Mouse (Mus musculus): ENCODE results near the gene Eva1b. TPM values are rescaled to one million over a fixed set of nuclear protein-coding genes. Genes with fewer than 3 reads are reported as not detected.

Gene Eva1b
- polyA plus RNA-seq, 1 experiment from 2014 or later, result 13.0 TPM

DNA sequence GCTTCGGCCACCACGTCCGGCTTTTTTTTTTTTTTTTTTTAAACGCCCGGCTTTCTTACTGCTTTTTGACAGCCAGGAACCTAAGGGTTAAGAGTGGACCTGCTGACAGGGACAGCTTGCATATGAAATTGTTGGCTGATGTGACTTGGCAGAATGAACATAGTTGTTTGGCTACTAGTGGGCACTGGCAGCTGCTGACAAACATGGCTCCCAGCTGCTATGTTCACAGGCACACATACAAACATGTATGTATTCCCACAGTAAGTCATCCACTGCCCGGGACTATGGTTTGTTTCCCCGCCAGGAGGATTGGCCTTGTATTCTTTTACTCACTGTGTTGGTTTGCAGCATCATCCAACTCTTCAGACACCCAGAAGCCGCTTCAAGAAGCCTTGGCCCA, 30.4 kb upstream of the Eva1b start:
- no peak for ATAC-seq (ENCODE audit: low read depth)
- H3K36me3 ChIP-seq (ENCODE audit: control insufficient read depth, insufficient read depth), result no peaks in the 10 kb centered on the region
- H3K4me1 ChIP-seq (ENCODE audit: control insufficient read depth, low read depth, low read length), result peaks cover 10% of the 10 kb centered on the region; the same call in 1 of the 2 replicates
- no peaks in the 10 kb centered on the region for H3K27me3 ChIP-seq (ENCODE audit: control insufficient read depth, insufficient read depth, low read depth, low read length)
- 78% methylated on average over 8 of the region's 8 CpGs for WGBS (ENCODE audit: insufficient replicate concordance)
- H3K9me3 ChIP-seq (replicated peaks; ENCODE audit: control insufficient read depth, low read length), result no peaks in the 10 kb centered on the region
- no peak overlapping the region for H3K4me2 ChIP-seq (ENCODE audit: low read depth, low read length)
- no peak overlapping the region for H3K4me3 ChIP-seq (ENCODE audit: low read depth, low read length)
- H3K9ac ChIP-seq (ENCODE audit: low read depth, low read length), result no peak overlapping the region
- no peak overlapping the region for H3K27ac ChIP-seq (ENCODE audit: low read length)

DNA sequence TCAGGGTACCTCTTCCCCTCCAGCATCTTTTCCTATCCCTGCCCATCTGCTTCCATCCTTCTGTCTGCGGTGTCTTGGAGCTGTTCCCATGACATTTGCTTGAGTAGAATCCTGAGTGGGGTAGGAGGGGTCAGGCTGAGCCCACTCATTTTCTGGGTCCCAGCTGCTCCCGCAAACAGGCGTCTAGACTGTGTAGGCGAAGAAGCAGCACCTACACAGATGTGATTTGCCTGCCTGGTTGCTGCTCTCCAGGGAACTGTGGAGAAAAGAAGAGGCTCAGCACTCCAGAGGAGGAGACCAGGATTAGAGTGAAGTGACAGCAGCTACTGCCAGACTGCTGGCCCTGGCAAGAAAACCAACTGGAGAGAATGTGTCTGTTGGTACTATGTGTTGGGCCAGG, 28.9 kb upstream of the Eva1b start:
- no peak overlapping the region for H3K9ac ChIP-seq (ENCODE audit: low read depth, low read length)
- H3K4me1 ChIP-seq (ENCODE audit: control insufficient read depth, low read depth, low read length), result peaks cover 10% of the 10 kb centered on the region; the same call in 1 of the 2 replicates
- 77% methylated on average over 4 of the region's 4 CpGs for WGBS (ENCODE audit: insufficient replicate concordance)
- no peaks in the 10 kb centered on the region for H3K27me3 ChIP-seq (ENCODE audit: control insufficient read depth, insufficient read depth, low read depth, low read length)
- H3K9me3 ChIP-seq (replicated peaks; ENCODE audit: control insufficient read depth, low read length), result no peaks in the 10 kb centered on the region
- H3K27ac ChIP-seq (ENCODE audit: low read length), result no peak overlapping the region
- no peaks in the 10 kb centered on the region for H3K36me3 ChIP-seq (ENCODE audit: control insufficient read depth, insufficient read depth)
- no peak overlapping the region for H3K4me2 ChIP-seq (ENCODE audit: low read depth, low read length)
- H3K4me3 ChIP-seq (ENCODE audit: low read depth, low read length), result no peak overlapping the region
- no peak for ATAC-seq (ENCODE audit: low read depth)

DNA sequence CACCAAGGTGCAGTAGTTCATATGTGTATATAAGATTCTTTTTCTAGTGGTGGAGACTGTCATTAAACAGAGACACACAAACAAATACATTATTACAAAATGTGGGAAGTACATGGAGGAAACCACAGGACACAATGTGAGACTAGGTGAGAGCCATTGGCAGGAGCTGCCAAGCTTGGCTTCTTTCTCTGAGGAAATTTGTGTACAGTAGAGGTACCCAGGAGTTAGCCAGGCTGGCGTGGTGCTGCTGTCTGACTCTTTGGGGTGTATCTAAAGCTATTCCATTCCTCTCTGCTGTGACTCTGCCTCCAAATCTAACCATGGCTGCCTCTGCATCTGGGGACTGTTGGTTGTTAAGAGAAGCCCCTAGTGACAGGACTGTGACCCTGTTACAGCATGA, 28.5 kb upstream of the Eva1b start:
- no peak overlapping the region for H3K4me3 ChIP-seq (ENCODE audit: low read depth, low read length)
- H3K4me2 ChIP-seq (ENCODE audit: low read depth, low read length), result no peak overlapping the region
- no peak overlapping the region for H3K27ac ChIP-seq (ENCODE audit: low read length)
- no peaks in the 10 kb centered on the region for H3K36me3 ChIP-seq (ENCODE audit: control insufficient read depth, insufficient read depth)
- no peak overlapping the region for H3K9ac ChIP-seq (ENCODE audit: low read depth, low read length)
- no peak for ATAC-seq (ENCODE audit: low read depth)
- 45% methylated on average over 1 of the region's 1 CpGs for WGBS (ENCODE audit: insufficient replicate concordance)
- H3K4me1 ChIP-seq (ENCODE audit: control insufficient read depth, low read depth, low read length), result peaks cover 8% of the 10 kb centered on the region; the same call in 1 of the 2 replicates
- no peaks in the 10 kb centered on the region for H3K27me3 ChIP-seq (ENCODE audit: control insufficient read depth, insufficient read depth, low read depth, low read length)
- no peaks in the 10 kb centered on the region for H3K9me3 ChIP-seq (replicated peaks; ENCODE audit: control insufficient read depth, low read length)

DNA sequence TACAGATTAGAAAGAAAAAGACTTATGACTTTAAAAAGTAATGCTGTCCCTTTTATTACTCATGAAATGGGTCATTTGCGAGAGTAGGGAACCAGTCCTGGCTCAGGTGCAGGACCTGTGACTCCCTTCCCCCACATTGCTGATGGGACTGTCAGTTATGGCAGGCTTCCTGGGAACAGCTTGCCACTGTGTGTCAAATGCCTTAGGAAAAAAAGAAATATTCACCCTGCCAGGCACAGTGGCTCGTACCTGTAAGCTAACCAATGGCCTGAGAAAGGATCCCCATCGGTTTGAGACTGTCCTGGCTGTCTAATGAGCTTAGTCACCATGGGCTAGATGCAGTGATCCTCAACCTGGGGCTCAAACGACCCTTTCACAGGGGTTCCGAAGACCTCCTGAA, 27.5 kb upstream of the Eva1b start:
- no peak for ATAC-seq (ENCODE audit: low read depth)
- Histone ChIP-seq H3K27me3 (ENCODE audit: control insufficient read depth, insufficient read depth, low read depth, low read length) (no peaks in the 10 kb centered on the region), H3K27ac (ENCODE audit: low read length) (no peak overlapping the region), H3K4me2 (ENCODE audit: low read depth, low read length) (no peak overlapping the region), H3K4me1 (ENCODE audit: control insufficient read depth, low read depth, low read length) (peaks cover 7% of the 10 kb centered on the region; the same call in 1 of the 2 replicates), H3K36me3 (ENCODE audit: control insufficient read depth, insufficient read depth) (no peaks in the 10 kb centered on the region), H3K9ac (ENCODE audit: low read depth, low read length) (no peak overlapping the region), H3K9me3 (replicated peaks; ENCODE audit: control insufficient read depth, low read length) (no peaks in the 10 kb centered on the region), H3K4me3 (ENCODE audit: low read depth, low read length) (no peak overlapping the region)
- WGBS (ENCODE audit: insufficient replicate concordance), result 75% methylated on average over 5 of the region's 5 CpGs

DNA sequence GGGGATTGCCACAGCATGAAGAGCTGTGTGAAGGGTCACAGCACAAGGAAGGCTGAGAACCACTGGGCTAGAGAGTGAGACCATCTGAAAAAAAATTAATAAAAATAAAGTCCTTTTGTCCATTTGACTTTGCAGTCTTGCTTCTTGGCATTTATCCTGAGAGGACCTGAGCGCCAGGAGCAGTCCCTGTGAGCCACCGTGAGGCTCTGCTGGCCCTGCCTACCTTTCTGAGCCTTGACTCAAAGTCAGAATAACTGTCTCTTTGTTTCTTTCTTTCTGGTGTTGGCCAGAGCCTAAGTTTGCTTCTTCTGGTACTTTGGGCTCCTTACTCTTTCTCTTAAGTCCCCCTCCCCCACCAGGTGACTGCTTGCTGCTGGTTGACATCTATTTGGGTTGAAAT, 27.0 kb upstream of the Eva1b start:
- WGBS (ENCODE audit: insufficient replicate concordance), result 92% methylated on average over 2 of the region's 2 CpGs
- Histone ChIP-seq H3K4me2 (ENCODE audit: low read depth, low read length) (no peak overlapping the region), H3K36me3 (ENCODE audit: control insufficient read depth, insufficient read depth) (no peaks in the 10 kb centered on the region), H3K4me3 (ENCODE audit: low read depth, low read length) (no peak overlapping the region), H3K27me3 (ENCODE audit: control insufficient read depth, insufficient read depth, low read depth, low read length) (no peaks in the 10 kb centered on the region), H3K9me3 (replicated peaks; ENCODE audit: control insufficient read depth, low read length) (no peaks in the 10 kb centered on the region), H3K9ac (ENCODE audit: low read depth, low read length) (no peak overlapping the region), H3K27ac (ENCODE audit: low read length) (no peak overlapping the region), H3K4me1 (ENCODE audit: control insufficient read depth, low read depth, low read length) (peaks cover 2% of the 10 kb centered on the region; the same call in 1 of the 2 replicates)
- no peak for ATAC-seq (ENCODE audit: low read depth)

DNA sequence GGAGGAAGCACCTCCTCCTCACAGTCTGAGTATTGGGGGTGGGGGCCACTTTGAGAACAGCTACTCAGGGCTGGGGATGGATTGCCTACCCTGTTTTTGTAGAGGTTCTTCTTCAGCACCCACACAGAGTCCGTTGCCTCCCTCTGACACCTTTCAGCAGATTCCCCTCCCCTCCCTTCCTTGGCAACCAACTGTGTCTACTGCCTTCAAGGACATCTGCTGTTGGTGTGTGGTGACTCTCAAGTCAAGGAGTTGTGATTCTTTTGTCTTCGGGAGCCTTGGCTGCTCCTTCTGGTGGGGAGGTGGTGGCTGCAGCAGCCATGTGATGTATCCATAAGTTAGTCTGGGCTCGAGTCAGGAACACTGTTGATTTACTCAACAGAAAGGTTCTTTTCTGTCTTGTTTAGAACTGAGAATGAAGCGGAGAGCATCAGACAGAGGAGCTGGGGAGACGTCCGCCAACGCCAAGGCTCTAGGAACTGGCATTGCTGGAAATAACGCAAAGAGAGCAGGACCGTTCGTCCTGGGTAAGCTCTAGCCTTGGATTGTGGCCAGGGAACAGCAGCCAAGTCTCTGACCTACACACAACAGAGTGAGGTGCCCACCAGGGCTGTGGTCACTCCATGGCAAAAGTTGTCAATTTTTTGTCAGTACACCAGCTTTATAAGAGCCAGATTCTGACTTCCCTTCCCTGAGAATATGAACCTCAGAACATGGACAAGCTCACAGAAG, 24.1 kb upstream of the Eva1b start:
- no peaks in the 10 kb centered on the region for H3K9me3 ChIP-seq (replicated peaks; ENCODE audit: control insufficient read depth, low read length)
- H3K9ac ChIP-seq (ENCODE audit: low read depth, low read length), result no peak overlapping the region
- no peaks in the 10 kb centered on the region for H3K4me1 ChIP-seq (ENCODE audit: control insufficient read depth, low read depth, low read length)
- WGBS (ENCODE audit: insufficient replicate concordance), result 75% methylated on average over 10 of the region's 10 CpGs
- no peak overlapping the region for H3K4me2 ChIP-seq (ENCODE audit: low read depth, low read length)
- peaks cover 1% of the 10 kb centered on the region; the same call in 1 of the 2 replicates for H3K36me3 ChIP-seq (ENCODE audit: control insufficient read depth, insufficient read depth)
- H3K27ac ChIP-seq (ENCODE audit: low read length), result no peak overlapping the region
- no peak for ATAC-seq (ENCODE audit: low read depth)
- H3K27me3 ChIP-seq (ENCODE audit: control insufficient read depth, insufficient read depth, low read depth, low read length), result no peaks in the 10 kb centered on the region
- no peak overlapping the region for H3K4me3 ChIP-seq (ENCODE audit: low read depth, low read length)

DNA sequence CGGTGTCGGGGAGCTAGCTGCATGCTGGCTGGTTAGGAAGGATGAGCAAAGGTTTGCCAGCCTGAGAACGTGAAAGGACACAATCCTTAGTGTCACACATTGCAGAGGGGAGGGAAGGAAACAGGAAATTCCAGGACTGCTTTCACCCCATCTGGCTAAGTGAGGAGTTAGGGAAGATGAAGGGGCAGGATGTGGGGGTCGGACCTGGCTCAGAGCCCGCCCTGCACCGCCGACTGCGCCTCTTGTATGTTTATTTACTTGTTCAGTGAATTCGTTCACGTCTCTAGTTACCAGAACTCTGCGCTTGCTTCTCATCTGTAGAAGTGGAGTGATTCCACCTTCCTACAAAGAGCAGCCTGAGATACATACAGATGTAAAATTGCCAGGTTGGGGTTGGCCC, 17.0 kb upstream of the Eva1b start:
- no peaks in the 10 kb centered on the region for H3K9me3 ChIP-seq (replicated peaks; ENCODE audit: control insufficient read depth, low read length)
- ATAC-seq (ENCODE audit: low read depth), result no peak
- H3K4me1 ChIP-seq (ENCODE audit: control insufficient read depth, low read depth, low read length), result no peaks in the 10 kb centered on the region; the same call in 1 of the 2 replicates
- H3K4me2 ChIP-seq (ENCODE audit: low read depth, low read length), result no peak overlapping the region
- peak overlapping the region; percentile 10 for H3K27ac ChIP-seq (ENCODE audit: low read length)
- H3K27me3 ChIP-seq (ENCODE audit: control insufficient read depth, insufficient read depth, low read depth, low read length), result no peaks in the 10 kb centered on the region
- WGBS (ENCODE audit: insufficient replicate concordance), result 79% methylated on average over 11 of the region's 11 CpGs
- H3K36me3 ChIP-seq (ENCODE audit: control insufficient read depth, insufficient read depth), result peaks cover 12% of the 10 kb centered on the region
- no peak overlapping the region for H3K4me3 ChIP-seq (ENCODE audit: low read depth, low read length)
- H3K9ac ChIP-seq (ENCODE audit: low read depth, low read length), result no peak overlapping the region

DNA sequence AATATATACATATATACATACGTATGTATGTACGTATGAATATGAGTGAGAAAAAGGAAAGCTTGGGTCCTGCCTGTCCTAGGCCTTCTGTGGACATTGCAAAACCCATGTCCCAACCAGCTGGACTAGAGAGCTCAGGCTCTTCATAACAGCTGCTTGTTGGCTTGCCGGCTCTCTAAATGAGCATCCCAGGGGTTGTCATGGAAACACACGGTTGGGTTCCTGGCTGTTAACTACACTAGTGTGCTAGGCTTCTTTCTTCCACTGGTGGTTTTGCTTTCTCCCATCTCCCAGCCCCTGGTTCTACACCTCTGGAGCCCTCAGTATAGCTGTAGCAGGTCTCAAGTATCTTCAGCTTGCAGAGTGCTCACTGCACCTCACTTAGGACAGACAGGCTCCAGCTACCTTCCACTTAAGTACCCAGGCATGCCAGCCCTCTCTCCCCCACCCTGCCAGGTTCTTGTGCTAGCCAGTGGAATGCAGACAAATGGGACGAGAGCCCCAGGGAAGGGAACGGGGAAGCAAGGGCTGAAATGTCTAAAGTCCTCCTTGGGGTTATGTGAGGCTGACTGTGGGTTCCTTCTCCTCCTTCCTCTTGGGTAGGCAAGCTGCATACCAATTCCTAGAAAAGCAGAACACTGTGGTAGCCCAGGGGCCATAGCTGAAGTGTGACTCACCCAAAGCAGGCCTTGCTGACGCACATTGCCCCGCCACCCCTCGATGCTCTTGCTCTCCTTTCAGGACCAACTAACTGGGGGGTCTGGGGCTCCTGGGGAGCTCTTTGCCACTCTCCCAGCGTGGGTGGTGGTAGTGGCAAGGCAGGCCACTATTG, 16.0 kb upstream of the Eva1b start:
- 56% methylated on average over 10 of the region's 10 CpGs for WGBS (ENCODE audit: insufficient replicate concordance)
- no peaks in the 10 kb centered on the region for H3K9me3 ChIP-seq (replicated peaks; ENCODE audit: control insufficient read depth, low read length)
- H3K4me2 ChIP-seq (ENCODE audit: low read depth, low read length), result no peak overlapping the region
- H3K27me3 ChIP-seq (ENCODE audit: control insufficient read depth, insufficient read depth, low read depth, low read length), result no peaks in the 10 kb centered on the region
- no peaks in the 10 kb centered on the region; the same call in 1 of the 2 replicates for H3K4me1 ChIP-seq (ENCODE audit: control insufficient read depth, low read depth, low read length)
- H3K9ac ChIP-seq (ENCODE audit: low read depth, low read length), result no peak overlapping the region
- H3K36me3 ChIP-seq (ENCODE audit: control insufficient read depth, insufficient read depth), result peaks cover 12% of the 10 kb centered on the region
- H3K27ac ChIP-seq (ENCODE audit: low read length), result peak overlapping the region; percentile 8; the same call in 1 of the 2 replicates
- H3K4me3 ChIP-seq (ENCODE audit: low read depth, low read length), result no peak overlapping the region
- ATAC-seq (ENCODE audit: low read depth), result peak; percentile 45

All from liver, embryonic 16.5 days (tissue).